Mouse (Mus musculus) cerebellum, adult 11-12 months (tissue): ENCODE results near the gene Anapc15.

Experiments used
- DNase-seq: peaks from one replicate; pipeline ENCODE4 v3.0.0; 2022

Anapc15 gene

GRCm38 (mm10) chr7:101851689-101852088 lies 11.8 kb upstream of the Anapc15 start:
- no peak for DNase-seq

DNA sequence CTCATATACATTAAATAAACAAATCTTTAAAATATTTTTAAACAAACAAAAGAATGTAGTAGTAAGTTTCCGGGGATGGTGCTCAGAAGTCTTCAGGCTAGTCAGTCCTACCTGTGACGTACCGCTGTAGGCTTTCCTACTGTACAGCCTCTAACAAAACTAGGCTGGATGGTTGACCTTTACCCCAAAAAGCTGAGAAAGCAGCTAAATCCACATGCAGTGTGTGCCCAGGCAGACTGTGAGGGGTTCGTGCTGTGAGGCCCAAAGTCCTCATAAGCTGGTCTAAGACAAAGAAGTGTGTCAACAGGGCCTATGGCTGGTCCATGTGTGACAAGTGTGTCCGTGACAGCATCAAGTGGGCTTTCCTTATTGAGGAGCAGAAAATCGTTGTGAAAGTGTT lies 10.7 kb upstream of the Anapc15 start:
- no peak for DNase-seq

GRCm38 (mm10) chr7:101853816-101854215 lies 9.7 kb upstream of the Anapc15 start:
- no peak for DNase-seq

DNA sequence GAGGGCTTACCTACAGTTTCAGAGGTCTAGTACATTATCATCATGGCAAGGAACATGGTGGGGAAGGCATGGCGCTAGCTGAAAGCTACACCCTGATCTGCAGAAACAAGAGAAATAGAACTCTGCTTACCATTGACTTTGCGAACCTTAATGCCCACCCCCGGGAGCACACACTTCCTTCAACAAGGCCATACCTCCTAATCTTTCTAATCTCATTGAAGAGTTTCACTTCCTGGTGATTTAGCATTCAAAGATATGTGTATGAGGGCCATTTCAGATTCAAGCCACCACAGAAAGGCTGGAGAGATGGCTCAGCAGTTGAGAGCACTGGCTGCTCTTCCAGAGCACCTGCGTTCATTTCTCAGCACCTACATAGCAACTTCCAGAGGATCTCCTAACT lies 6.4 kb upstream of the Anapc15 start, which contains the start of gene Folr2:
Gene Folr2 (minus strand): TSS at position 101 of the 400 bp plus-strand sequence.
- DNase-seq: no peak

DNA sequence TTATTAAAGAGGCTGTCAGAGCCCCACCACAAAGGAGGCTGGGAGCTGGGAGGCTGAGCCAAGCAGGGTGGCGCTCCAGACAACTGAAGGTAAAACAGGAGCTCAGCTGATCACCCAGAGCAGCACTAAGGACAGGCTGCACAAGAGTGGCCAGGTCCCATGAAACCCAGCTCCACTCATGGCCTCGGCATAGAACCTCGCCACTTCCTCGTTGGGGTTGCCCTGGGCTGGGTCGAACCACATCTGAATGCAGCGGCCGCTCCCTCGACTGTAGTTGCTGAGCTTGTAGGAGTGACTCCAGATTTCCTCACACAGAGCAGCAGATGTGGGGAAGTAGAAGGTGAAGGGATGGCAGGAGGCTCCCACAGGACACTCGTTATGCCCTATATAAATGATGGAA lies 5.2 kb upstream of the Anapc15 start:
- DNase-seq: no peak

GRCm38 (mm10) chr7:101860978-101861377 lies 2.5 kb upstream of the Anapc15 start:
- no peak for DNase-seq

DNA sequence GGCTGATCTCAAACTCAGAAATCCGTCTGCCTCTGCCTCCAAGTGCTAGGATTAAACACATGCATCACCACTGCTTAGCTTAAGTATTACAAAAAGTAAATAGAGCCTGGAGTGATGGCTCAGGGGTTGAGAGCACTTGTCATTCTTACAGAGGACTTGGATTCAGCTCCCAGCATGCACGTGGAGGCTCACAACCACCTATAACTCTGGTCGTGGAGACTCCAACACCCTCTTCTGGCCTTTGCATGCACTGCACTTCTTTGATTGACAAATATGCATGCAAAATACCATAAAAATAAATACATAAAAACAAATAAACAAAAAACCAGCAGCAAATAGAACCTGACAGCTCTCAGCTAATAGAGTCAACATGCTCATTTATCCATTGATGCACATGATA lies 1.2 kb upstream of the Anapc15 start:
- DNase-seq: no peak

DNA sequence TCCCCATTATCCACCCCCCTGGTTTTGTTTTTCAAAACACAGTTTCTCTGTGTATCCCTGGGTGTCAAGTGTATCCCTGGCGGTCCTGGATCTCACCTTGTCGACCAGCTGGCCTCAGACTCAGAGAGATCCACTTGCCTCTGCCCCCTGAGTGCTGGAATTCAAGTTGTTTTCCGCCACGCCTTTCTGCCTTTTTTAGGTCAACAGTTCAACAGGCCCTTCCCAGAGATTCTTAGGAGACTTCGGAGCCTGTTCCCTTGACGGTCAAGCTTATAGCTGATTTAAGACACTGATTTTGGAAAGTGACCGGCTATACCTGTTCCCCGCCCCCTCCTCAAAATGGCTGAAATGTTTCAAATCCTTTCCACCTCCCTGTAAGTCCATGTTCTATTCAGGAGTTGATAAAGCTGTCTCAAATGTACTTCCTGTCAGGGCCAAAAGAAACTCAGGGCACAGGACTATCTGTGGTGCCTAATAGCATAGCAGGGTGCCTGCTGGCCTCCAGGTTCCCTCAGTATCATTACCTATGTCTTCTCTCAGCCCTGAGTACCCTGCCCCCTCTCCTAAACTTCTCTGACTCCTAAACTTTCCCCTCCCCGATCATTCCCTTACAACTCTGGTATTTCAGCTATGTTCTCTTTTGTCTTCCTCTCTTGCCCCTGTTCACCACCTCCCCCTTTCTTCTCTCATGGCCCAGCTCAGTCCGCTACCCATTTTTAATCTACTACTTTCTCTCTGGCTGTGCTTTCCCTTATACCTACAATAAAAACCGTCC lies 3.2 kb downstream of the Anapc15 start:
- DNase-seq: no peak

- no peak for DNase-seq
Measured at GRCm38 (mm10) chr7:101867482-101867881, 4.0 kb downstream of the Anapc15 start.

- DNase-seq: no peak
Measured at GRCm38 (mm10) chr7:101868241-101869162, 5.0 kb downstream of the Anapc15 start.

DNA sequence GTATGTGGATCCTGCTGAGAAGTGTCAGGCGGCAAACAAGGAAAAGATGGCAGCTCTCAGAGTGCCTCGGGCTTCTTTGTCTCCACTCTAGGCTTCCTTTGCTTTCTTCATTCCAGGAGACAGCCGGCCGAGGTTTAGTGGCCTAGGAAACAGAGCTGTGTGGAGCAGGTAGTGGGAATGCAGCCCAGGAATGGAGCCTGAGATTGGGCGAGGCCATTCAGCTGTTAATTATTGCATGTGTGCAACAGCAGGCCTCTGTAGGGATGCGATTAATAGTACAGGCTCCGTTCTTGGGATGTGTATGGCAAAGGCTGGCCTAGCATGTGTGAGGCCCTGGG lies 5.6 kb downstream of the Anapc15 start:
- no peak for DNase-seq

DNA sequence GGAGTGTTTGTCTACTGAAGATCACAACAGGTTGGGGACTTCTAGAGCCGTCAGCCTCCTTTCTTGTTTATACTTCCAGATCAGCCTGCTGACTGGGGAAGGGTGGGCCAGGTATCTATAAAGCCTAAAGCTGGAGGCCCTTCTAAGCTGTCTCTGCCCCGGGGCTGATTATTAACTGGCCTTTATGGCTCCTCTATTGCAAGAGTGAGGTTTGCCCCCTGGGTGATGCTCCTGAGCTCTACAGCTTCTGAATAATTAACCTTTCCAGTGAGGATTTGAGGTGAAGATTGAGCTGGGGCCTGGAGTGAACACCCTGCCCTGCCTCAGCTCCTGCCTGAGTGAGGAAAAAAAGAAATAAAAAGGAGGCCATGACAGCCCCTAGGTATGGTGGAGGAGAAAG lies 7.1 kb downstream of the Anapc15 start, which contains the start of gene Folr1:
Gene Folr1 (minus strand): TSS at position 160 of the 400 bp plus-strand sequence.
- no peak for DNase-seq

DNA sequence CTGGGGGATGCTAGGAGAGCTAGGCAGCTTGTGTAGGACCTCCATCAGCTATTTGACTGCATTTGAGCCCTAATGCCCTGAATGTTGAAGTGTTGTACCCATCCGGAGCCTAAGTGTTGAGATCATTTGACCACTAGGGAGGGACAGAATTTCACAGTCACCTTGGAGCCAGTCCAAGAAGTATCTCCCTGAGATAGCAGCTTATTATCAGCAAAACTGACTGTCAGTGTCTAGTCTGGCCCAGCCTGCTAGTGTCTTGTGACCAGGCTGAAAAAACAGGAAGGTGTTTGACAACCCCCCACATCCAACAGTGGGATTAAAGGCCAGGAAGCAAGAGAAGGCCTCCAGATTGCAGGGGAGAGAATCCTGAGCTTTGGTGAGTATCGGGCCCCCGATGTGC lies 7.8 kb downstream of the Anapc15 start:
- DNase-seq: no peak

DNA sequence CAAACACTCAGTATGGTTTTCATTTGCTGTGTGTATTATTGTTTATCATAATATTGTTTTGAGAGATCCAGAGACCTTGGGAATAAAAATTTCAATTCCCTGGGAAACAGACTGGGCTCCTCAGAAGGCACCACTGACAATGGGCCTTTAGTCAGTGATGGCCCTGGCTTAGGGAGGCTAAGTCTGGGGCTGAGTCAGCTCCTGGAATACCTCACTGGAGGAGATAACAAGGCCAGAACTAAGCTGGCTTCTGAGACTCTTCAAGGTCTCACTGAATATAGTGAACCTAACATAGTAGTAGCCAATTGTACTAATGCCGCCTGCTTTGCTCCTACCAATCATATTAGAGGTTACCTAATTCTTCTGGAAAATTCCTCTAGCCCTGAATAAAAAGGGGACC lies 12.5 kb downstream of the Anapc15 start:
- DNase-seq: no peak

DNA sequence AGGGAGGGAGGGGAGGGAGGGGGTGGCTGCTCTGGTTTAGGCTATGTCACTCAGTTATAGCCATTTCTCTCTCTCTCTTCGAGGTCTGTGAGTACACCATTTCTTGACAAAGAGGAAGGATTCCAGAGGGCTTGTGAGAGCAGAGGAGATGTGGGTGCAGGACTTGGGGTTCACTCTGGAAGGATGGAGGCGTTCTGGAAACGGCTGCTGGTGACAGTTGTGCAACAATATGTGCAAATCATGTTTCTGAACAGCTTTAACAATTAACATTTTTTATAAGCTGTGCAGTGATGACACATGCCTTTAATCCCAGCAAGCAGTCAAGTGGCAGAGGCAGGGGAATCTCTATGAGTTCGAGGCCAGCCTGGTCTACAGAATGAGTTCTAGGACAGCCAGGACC lies 17.3 kb downstream of the Anapc15 start:
- DNase-seq: no peak

DNA sequence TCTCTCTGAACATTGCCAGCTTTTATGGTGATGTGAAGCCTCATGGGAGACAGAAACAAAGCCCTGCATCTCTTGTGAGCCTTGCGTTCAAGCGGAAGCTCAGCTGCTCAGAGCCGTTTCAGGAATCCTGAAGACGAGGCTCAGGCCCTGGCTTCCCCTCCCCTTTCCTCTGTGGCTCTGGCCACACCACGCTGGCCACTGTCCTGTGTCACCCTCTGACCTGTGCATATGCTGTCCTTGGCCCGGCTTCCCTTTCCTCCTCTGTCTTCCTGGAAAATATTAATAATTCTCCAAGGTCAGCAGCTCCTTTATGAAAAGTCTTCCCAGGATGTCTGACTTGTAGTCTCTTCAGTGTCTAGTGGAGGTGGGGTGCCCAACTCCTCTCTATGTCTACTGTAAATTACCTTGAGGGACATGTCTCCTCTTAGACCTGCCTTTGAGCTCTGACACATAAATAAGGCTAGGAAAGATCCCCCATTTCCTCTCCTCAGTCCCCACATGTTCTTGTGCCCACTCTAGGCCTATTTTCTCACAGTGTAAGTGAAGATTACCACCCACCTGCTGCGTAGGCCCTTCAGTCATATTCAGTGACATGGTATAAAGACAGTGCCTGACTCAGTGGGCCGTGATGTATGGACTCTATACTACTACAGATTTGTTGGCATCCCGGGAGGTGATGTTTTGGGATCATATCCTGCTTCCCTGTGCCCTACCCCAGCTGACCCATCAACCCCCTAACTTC lies 19.1 kb downstream of the Anapc15 start:
- no peak for DNase-seq

- DNase-seq: no peak
Measured at GRCm38 (mm10) chr7:101884160-101884559, 20.6 kb downstream of the Anapc15 start.

- no peak for DNase-seq
Measured at GRCm38 (mm10) chr7:101886274-101886673, 22.8 kb downstream of the Anapc15 start.

GRCm38 (mm10) chr7:101888460-101888859 lies 24.9 kb downstream of the Anapc15 start:
- no peak for DNase-seq

- peak; percentile 30 for DNase-seq
Measured at GRCm38 (mm10) chr7:101895695-101896094, 32.2 kb downstream of the Anapc15 start.

DNA sequence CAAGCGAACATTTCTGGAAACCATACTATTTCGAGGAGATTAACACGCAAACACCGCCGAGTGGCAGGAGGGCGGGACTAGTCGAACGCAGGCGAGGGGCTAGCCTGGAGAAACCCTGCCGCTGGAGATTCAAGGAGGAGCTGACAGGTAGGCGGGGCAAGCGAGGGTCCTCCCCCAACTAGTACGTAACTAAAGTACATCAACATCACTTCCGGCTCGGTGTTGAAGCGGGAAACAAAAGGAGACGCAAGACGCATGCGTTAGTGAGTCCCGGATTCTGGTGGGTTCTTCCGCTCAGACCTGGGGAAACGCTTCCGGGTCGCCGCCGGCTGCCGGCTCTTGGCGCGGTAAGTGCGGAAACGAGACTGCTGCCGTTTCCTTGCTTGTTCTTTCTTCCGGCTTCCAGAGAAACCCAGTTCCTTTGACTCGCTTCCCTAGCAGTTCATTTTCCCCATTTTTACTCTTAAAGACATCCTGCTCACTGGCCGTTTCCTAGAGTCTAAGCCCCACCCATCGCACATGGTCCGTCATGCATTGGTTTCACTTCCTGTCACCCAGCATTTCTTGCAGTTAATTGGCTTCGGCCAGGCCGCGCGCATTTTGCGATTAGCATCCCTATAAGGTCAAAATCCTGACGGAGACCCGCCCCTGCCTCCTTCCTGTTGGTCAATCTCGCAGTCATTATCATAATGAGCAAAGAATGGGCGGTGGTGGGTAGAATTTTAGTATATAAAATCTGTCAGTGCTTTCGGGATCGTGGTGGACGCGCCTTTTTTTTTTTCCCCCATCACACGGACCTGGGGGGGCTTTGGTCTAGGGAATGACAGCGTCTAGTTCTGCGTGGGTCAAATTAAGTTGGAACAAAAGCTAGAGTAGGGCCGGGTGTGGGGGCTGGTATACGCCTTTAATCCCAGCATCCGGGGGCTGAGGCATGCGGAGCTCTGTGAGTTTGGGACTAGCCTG lies 32.9 kb downstream of the Anapc15 start:
- DNase-seq: peak; percentile 98
